Mouse (Mus musculus): Measurements from ENCODE around the gene Tsen54.

The Tsen54 gene

DNA sequence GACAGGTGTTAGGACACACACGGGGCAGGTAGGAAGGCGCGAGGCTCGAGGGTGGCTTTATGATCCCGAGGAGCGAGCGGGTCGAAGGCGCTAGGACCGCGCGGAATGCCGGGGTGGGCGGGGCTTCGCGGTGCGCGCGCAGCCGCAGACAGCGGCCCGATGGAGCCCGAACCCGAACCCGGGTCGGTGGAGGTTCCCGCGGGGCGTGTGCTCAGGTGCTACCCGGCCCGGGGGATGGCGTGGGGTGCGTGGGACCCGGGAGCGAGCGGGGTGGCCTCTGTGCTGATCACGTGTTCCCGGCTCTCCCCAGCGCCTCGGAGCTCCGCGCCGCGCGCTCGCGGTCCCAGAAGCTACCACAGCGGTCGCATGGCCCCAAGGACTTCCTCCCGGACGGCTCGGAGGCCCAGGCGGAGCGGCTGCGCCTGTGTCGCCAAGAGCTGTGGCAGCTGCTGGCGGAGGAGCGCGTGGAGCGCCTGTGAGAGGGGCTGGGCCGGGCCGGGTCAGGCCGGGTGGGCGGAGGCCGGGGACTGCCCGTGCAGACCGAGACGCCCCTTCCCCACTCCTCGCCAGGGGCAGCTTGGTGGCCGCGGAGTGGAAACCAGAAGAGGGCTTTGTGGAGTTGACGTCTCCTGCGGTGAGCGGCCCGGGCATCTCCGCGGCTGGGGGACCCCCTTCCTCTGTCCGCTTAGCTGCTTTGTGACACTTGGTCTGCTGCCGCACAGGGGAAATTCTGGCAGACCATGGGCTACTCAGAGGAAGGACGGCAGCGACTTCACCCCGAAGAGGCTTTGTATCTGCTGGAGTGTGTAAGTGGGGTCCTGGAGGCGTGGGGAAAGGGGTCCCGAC is at the start of gene Tsen54:
Gene Tsen54, plus strand, starts transcription at position 120 of the 846 bp plus-strand sequence.
- peak; percentile 89 for DNase-seq

DNA sequence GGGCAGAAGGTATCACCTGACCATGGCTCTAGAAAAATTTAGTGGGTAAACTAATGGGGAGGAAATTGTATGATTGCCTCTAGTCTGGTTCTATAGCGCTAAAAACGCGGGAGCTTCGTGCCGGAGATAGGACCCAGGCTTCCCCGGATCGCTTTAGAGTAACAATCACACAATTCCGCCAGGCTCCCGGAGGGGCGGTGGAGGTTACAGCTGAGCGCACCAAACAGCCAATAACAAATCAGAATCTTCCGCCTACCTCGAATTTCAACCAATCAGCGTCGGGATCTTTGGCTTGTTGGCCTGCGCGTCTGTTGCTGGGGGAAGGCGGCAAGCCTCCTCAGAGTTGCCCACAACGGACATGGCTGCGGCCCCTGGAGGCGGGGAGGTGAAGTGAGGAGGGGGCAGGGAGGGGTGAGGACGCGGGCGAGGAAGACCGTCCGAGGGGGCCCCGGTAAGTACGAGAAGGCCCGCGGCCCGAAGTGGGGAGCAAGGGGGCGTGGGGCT is 49.4 kb upstream of the Tsen54 start, which contains the start of gene Tmem94:
Gene Tmem94, plus strand, starts transcription at position 331 of the 504 bp plus-strand sequence.
- peak; percentile 97 for DNase-seq

DNA sequence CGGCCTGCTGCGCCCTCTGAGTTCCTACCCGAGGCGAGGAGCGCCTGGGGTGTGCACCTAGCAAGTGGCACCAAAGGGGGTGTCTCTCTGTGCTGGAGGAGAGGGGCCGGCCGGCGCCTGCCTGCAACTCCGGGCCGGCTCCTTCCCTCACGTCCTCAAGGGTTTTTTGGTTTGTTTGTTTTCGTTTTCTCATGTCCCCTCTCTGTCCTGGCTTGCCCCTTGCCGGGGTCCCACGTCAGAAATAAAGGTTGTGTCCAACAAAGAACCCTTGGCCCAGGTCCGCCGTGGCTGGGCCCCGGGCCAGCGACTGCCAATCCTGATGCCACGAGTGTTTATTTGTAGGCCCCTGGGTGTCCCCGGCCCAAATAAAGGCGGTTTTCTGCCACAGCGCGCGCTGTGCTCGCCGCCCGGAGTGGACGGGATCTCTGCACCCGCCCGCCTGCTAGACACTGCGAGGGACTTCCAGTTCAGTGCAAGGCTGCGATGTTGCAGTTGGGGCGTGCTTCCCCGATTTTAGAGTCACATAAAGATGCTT is 48.9 kb upstream of the Tsen54 start:
- peak; percentile 30 for DNase-seq

DNA sequence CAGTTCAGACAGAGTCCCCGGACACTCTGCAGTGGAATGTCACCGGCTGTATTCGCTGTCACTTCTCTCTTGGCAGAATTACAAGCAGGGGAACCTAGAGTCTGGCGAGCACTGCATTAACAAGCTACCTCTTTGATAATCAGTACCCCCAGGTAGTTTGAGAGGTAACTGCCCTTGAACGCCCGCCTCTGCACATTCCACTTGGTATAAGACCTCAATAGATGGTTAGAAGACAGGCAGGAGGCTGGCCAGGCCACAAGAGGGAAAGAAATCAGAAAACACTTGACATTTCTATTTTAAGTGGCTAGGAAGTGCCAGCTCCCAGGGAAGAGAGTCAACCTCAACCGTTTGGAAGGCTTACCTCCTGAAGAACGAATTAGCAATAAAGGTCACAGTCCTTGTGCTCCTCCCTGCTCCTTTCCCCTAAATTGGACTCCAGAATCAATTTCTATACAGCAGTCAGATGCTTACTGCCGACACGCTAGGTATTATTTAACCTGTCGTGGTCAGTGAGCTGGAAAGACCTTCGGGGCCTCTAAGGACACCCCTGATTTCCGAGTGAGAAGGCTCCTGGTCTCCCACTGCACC is 48.1 kb upstream of the Tsen54 start:
- DNase-seq = no peak

DNA sequence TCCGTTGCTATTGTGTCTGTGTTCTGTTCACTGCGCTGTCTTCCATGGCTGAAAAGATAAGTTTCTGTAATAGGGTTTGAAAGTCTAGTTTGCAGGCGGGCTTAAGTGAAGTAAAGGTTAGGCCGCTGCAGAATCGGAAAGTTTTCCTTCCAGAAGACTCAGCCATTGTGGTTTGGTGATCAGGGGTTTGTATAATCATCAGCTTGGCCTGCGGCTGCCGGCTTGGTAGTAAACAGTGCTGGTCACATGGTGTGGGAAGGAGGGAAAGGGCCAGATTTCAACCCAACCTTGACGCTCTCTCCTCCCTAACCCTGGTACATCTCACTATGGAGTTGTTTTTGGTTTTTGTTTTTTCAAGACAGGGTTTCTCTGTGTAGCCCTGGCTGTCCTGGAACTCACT is 47.5 kb upstream of the Tsen54 start:
- no peak for DNase-seq

DNA sequence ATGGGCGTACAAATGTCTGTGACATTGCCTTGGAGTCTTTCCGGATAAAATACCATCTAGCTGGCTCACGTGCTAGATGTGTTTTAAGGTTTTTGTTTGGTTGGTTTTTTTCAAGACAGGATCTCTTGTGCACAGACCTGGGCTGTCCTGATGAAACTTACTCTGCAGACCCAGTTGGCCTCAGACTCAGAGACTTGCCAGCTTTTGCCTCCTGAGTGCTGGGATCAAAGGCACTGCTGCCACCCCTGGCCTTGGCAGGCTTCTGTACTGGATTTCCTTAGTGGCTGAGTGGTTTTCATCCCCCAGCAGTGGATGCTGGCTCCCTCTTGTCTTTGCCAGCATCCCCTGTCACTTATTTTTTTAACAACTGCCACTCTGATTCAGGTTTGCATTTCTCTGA is 45.6 kb upstream of the Tsen54 start:
- DNase-seq = no peak

DNA sequence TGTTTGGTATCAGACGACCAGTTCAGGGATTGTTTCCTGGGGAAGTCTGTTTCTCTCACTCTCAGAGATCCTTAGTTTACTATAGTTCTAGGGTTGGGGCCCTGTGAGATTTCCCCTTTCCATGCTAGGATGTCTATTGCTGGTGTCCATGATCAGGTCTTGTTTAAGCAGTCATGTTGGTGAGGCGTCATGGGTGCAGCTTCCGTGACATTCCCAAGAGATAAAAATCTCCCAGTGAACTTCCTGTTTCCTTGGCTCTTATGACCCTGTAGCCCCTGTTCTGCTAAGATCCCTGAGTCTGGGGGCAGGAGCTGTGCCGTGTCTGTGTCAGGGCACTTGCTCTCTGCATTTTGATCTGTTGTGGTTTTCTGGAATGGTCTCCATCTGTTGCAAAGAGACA is 39.9 kb upstream of the Tsen54 start:
- no peak for DNase-seq

DNA sequence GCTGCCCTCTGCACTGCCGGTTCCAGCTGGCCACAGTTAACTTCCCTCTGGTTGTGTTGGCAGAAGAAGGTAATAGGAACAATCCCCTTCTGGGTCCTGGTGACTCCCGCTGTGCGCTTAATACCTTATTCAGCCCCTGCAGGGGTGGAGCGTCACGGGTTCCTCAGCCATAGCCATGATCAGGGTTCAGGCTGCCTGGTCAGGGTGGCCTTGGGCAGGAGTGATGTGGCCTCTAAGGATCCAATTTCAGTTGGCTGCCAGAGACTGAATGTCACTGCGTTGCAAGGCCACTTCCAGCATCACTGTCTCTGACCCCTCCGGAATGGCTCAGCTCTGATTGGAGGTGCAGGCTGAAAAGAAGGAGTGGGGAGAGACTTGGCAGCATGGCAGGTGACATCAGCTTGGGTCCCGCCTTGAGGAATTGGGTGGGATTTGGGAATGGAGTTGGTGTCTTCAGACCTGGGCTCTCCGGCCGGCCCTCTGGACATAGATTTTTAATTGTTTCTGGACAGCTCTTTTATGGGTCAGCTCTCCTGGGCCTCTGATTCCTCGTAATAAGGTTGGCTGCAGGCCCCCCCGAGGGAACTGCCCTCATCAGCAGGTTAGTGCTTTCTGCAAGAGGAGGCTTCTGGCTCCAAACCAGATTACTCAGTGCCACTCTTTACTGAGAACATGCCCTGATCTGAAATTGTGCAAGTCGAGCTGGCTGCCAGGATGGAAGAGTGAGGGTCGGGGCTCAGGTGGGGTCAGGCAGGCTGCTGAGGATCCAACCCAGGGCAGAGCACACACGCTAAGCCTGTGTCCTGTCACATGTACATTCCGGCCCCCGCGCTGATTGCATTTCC is 38.5 kb upstream of the Tsen54 start:
- no peak for DNase-seq

DNA sequence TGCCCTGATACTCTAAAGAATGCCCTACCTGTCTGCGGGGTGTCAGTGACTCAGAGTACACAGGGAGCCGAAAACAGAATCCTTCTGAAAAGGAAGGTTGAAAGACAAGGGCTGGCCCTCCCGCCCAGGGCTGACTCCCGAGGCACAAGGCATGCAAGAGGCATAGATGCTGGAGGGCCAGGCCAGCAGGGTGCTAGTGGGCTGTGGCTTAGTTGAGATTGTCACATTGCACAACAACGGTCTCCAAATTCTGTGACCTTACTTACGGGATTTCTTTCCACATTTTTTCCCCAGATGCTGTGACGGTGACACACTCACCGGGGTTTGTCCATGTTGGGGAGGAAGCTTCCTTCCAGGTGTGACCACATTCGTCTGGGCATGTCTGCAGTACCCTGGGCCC is 37.6 kb upstream of the Tsen54 start:
- DNase-seq = no peak

DNA sequence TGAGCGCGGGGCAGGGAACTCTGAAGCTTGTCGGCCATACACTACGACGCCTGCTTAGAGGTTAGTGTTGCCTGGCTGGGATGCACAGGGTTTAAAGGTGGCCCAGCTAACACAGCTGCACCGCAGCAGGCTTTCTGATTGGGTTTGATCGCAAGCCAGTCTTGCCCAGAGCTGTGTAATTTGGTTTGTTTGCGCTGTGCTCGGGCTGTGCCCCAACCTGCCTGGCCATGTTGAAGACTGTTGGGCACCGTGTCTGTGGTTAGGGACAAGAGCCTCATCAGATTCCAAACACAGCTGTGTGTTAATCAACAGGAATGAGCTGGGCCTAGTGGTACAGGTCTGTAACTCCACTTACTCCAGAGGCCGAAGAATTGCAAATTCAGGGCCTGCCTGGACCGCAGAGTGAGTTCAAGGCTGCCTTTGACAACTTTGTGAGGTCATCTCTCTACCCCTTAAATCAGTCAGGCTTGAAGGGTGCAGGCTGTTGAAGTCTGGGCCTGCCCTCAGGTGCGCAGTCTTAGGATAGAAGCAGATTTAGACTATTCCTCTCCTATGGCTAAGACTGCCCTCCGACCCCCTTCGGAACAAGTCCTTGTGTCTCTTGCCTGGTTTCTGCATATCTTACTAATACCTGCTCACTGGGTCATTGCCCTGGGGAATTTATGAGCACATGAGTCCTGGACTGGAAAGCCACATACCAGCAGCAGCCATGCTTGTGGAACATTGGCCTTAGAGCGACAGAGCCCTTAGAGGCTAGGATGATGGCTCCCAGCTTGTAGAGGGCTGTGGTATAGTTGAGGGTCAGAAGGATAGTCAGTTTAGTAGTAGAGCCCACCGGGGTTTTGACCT is 36.8 kb upstream of the Tsen54 start:
- no peak for DNase-seq

DNA sequence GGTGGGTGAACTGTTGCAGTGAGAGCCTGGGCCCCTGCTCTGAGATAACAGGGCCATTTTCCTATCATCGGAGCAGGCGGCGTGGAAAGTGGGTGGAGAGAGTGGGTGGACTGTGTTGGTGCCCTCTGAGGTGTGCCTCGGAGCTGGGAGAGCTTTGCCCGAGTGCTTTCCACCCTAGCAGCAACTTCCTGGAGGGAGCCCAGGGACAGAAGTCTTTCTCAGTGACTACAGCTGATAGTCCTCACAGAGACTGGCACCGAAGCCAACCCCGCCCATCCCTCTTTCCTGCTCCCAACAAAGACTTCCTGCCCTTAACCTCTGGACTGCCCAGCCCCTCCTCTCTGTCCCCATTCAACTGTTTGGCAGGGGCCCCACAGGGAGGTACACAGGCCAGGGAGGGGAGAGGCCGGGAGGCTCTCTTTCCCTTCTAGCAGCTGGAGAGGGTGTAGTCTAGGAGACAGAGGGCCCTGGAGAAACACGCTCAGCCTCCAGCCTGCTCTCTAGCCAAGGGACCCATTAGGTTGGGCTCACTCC is 35.4 kb upstream of the Tsen54 start:
- peak; percentile 48 for DNase-seq

DNA sequence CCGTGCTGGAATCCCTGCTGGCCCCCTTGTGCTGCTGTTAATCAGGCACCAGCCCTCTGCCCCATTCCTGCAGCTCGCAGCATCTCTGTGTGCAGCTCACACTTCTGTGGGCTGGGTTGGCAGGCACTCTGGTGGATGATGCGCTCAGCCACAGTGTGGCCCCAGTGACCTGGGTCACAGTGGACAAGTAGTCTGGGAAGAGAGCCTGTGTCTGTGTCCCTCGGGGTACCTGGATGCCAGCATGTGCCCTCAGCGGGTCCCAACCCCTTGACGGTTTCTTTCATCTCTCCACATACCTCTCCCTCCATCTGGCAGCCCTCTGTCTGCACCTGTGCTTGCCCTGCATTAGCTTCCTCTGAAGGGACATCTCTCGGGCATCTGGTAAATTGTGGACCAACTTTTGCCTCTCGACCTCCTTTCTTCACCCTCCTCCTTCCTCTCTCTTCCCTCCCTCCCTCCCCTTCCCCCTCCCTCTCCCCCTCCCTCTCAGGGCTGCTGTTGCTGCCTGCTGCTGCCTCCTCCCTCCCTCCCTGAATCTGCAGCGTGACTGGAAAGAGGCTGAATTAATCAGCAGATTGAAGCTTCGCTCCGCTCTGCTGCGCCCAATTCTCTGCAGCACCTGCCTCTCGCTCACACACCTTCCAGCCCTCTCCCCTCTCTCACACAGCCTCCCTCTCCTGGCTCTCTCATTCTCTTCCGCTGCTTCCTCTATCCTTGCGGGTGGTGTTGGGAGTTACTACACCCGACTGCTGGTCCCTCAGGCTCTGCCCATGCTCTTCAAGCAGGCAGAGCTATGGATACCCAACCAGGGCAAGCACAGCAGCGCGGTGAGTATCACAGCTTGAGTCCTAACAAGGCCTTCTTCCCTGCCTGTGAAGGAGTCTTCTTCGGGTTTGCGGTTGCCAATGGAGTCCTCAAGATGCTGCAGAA is 34.1 kb upstream of the Tsen54 start:
- DNase-seq = peak; percentile 81

DNA sequence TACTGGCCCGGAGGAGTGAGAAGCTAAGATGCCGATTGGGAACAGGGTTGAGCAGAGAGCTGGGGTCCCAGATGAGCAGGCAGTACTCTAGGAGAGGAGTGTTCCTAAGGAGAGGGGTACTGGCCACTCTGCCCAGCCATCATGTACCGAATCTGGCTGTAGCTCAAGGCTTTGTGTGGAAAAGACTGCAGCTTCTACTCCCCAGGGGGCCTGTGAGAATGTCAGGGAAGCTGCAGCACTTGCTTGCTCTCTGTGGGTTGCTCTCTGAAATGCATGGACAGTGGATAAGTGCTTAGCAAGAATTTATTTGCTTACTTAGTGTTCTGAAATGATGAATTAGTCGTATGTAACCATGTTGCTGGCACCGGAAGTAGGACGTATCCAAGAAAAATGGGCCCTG is 28.1 kb upstream of the Tsen54 start:
- DNase-seq = no peak

DNA sequence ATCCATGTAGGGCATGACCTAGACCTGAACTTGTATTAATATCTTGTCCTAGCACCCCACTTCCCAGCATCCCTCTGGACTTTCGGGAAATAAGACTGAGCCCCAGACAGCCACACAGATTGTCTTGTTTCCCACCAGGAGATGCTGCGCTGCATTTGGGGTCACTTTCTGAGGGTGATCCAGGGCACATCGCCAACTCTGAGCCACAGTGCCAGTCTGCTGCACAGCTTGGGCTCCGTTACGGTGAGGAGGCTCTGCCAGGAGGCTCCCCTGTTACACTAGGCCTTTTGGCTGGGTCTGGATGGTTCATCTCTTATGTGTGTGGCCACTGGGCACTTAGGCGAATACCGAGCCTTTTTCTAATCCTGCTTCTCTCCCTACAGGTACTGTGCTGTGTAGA is 24.7 kb upstream of the Tsen54 start:
- no peak for DNase-seq

DNA sequence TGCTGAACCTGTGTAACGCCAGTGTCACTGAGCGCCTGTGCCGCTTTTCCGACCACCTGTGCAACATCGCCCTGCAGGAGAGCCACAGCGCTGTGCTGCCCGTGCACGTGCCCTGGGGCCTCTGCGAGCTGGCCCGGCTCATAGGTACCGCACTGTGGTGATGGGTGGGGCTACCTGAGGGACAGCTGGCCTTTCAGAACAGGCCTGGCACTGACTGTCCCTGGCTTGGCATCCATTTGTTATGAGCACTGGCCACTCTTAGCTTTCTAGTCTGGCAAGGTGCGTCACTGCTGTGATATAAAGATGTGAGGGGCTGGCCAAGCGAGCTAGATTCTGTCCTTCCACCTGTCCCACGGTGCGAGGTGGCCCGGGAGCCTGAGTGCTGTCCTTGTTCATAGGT is 22.6 kb upstream of the Tsen54 start:
- no peak for DNase-seq

DNA sequence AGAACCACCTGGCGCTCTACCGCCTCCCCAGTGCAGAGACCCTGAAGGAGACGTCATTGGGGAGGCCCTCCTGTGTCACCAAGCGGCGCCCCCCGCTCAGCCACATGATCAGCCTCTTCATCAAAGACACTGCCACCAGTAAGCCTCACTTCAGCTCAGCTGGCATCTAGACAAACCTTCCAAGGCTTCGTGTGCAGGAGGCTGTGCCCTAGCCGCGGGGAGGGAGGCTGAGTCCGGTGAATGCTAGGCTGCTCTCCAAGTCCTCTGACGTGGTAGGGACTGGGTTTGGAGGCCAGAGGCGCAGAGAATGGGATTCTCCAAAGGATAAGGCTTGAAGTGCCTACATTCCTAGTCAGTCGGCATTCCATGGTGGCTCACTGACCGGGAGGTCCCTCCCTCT is 22.2 kb upstream of the Tsen54 start:
- no peak for DNase-seq

DNA sequence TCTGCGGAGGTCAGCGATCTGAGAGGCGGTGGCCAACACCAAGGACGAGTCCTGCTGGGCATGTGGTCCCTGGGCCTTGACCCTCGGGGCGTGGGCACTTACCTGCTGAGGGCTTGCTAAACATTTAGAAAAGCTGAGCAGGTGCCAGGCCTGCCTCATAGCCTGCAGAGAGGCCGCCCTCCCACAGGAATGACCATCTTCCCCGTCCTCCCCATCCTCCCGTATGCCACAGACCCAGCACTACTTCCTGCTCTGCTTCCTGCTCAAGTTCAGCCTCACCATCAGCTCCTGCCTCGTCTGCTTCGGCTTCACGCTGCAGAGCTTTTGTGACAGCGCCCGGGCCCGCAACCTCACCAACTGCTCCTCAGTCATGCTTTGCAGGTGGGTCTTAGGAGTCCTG is 17.6 kb upstream of the Tsen54 start:
- DNase-seq = no peak

DNA sequence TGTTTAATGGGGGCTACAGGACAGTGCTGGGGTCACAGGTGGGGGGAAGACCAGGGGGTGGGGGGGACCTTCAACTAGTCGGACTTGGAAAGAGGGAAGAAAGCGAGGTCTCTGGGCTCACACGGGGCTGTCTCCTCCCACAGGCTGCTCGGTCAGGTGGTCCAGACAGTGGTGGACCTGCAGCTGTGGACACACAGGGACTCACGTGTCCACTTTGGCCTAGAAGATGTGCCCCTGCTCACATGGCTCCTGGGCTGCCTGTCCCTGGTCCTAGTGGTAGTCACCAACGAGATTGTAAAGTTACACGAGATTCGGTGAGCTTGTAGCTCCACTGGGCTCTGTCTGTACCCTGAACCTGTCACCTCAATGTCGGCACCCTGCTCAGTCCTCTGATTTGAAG is 16.9 kb upstream of the Tsen54 start:
- DNase-seq = no peak

DNA sequence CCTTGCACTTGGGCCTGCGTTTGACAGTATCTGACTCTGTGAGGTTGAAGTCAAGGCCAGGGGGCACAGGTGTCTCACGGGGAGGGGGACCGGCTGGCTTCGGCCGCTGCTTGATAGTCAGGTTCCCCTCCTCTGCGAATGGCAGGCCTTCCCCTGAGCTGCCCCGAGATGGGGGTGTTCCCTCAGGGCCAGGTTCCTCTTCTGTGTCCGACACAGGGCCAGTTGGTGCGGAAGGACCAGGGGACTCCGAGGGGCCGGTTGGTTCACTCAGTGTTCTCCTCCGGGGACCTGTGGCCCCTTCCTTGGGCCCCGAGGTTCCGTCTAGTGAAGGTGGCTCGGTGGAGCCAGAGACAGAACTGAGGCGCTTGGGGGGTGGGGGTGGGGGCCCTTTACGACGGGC is 13.5 kb upstream of the Tsen54 start:
- no peak for DNase-seq

DNA sequence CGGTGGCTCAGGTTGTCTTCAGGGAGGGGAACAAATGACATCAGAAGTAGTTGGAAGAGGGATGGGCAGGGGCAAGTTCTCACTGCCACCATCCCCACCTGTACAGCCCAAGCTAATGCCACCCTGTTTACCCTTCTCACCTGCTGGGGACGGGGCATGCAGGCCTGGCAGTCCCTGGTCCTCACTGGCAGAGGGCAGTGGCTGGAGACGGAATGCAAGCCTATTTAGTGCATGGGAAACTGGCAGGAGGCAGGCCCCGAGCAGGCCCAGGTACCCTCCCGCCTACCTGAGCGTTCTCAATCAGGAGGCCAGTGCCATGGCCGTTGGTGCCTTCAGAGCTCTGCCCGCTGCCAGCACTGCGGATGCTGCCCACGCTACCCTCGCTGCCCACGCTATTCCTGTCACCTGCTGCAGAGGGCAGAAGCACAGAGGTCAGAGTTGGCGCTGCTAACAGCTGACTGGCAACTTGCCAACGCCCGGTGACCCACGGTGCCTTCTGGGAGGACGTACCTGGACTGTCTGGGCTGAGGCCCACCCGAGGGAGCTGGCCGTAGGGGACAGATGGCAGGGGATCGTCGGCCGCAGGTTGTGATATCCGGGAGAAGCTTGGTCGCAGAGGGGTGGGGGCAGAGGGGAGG is 11.3 kb upstream of the Tsen54 start:
- no peak for DNase-seq
